ENCODE assay signal across 21 mouse cellular contexts in genomic region chr7:104167105-104167504, GRCm38 (mm10). TPM values are rescaled to one million over a fixed set of nuclear protein-coding genes. Genes with fewer than 3 reads are reported as not detected.
DNase-seq lines count a peak whose midpoint lies in the region; ATAC-seq and TF ChIP-seq lines count a peak whose summit lies in the region.
"Had no signal": no experiment of that assay in that cellular context is flagged by ENCODE, and none has a peak within 500 bp of the region (broad histone marks: within the 10 kb centered on the region; RNA-seq: fewer than 3 reads in every experiment).

No protein-coding gene starts in this region.

- H3K27ac ChIP-seq in liver, embryonic 11.5 days (ENCODE audit: low read depth, low read length): no peak overlapping the region
- no peak overlapping the region for H3K27ac ChIP-seq in ES-E14 (ENCODE audit: insufficient read depth, low read depth, low read length, poor library complexity, severe bottlenecking)
- no peak overlapping the region for H3K27ac ChIP-seq in liver, embryonic 14.5 days
- H3K27ac ChIP-seq: limb, embryonic 13.5 days; macrophage had no signal

- DNase-seq in liver (peak; percentile 6), ES-E14 (ENCODE audit: low read depth, low spot score) (no peak)
- DNase-seq in liver, embryonic 11.5 days (ENCODE audit: low spot score): no peak
- no peak for DNase-seq in liver, embryonic 14.5 days (ENCODE audit: low read depth in 3 of 3, low spot score in 3 of 3)
- peak; percentile 36 for DNase-seq in thymus, postnatal 14 days
- DNase-seq in left cerebral cortex, adult 8-10 months (ENCODE audit: low spot score in 2 of 2): no peak
- DNase-seq in frontal cortex, adult 2 months (ENCODE audit: extremely low spot score in 1 of 2, low spot score in 1 of 2): no peak
- DNase-seq: adrenal gland, adult 2 months; cerebellum, adult 9-10 months; heart, postnatal 36 days; retina, postnatal 1 day had no signal

- H3K27me3 ChIP-seq in liver, embryonic 11.5 days (replicated peaks; ENCODE audit: control insufficient read depth, insufficient read depth, low read length): no peaks in the 10 kb centered on the region
- no peaks in the 10 kb centered on the region for H3K27me3 ChIP-seq in liver, embryonic 14.5 days (ENCODE audit: control insufficient read depth, insufficient read depth, low read length)
- H3K27me3 ChIP-seq: limb, embryonic 13.5 days had no signal

- peak; percentile 5; the same call in 1 of the 2 replicates for TF ChIP-seq CTCF in liver, embryonic 14.5 days (IDR thresholded peaks at IDR 0.05; ENCODE audit: low read depth)

- H3K4me2 ChIP-seq in liver, embryonic 11.5 days: no peak overlapping the region
- no peak overlapping the region for H3K4me2 ChIP-seq in liver, embryonic 14.5 days (ENCODE audit: low read depth)
- H3K4me2 ChIP-seq: heart, embryonic 11.5 days; limb, embryonic 13.5 days had no signal

- ATAC-seq in liver, embryonic 11.5 days (replicated peaks; ENCODE audit: low FRiP score): no peak; the same call in 1 of the 2 replicates
- no peak for ATAC-seq in liver, embryonic 14.5 days (ENCODE audit: insufficient read depth)
- ATAC-seq: forebrain, embryonic 16.5 days had no signal

- H3K4me3 ChIP-seq in liver, embryonic 11.5 days (ENCODE audit: low read depth, low read length): no peak overlapping the region
- H3K4me3 ChIP-seq in ES-E14 (ENCODE audit: insufficient read depth in 1 of 2, low read depth in 1 of 2, low read length in 2 of 2, poor library complexity in 1 of 2, severe bottlenecking in 1 of 2): no peak overlapping the region
- H3K4me3 ChIP-seq in liver, embryonic 14.5 days (ENCODE audit: insufficient read depth in 1 of 2, low read depth in 2 of 2, low read length in 2 of 2): no peak overlapping the region
- H3K4me3 ChIP-seq: limb, embryonic 13.5 days had no signal

- 59% methylated on average over 6 of the region's 6 CpGs for WGBS in liver, embryonic 11.5 days
- 28% methylated on average over 6 of the region's 6 CpGs for WGBS in liver, embryonic 14.5 days (ENCODE audit: insufficient replicate concordance)

- no peak overlapping the region for H3K9ac ChIP-seq in liver, embryonic 11.5 days (ENCODE audit: low read depth, low read length)
- H3K9ac ChIP-seq in ES-E14 (ENCODE audit: insufficient read depth, low read depth, low read length, poor library complexity, severe bottlenecking): no peak overlapping the region
- no peak overlapping the region for H3K9ac ChIP-seq in liver, embryonic 14.5 days (replicated peaks)
- H3K9ac ChIP-seq: limb, embryonic 13.5 days had no signal

- H3K9me3 ChIP-seq in liver, embryonic 11.5 days (ENCODE audit: control insufficient read depth, low read length): no peaks in the 10 kb centered on the region
- no peaks in the 10 kb centered on the region for H3K9me3 ChIP-seq in ES-E14 (ENCODE audit: control insufficient read depth, insufficient read depth, low read depth, low read length)
- no peaks in the 10 kb centered on the region for H3K9me3 ChIP-seq in liver, embryonic 14.5 days (ENCODE audit: control insufficient read depth, low read length)
- H3K9me3 ChIP-seq: limb, embryonic 13.5 days had no signal

- in situ Hi-C loops in ES-E14 (cut with MboI; ENCODE audit: low sequenced_read_pairs in 2 of 2, unreplicated experiment in 2 of 2): no loop called here

- no peaks in the 10 kb centered on the region for H3K4me1 ChIP-seq in liver, embryonic 11.5 days (replicated peaks; ENCODE audit: control insufficient read depth, insufficient read depth, low read length)
- H3K4me1 ChIP-seq in ES-E14 (ENCODE audit: control insufficient read depth in 2 of 2, insufficient read depth in 2 of 2, low read length in 2 of 2, poor library complexity in 1 of 2): no peaks in the 10 kb centered on the region
- no peaks in the 10 kb centered on the region for H3K4me1 ChIP-seq in liver, embryonic 14.5 days (replicated peaks; ENCODE audit: control insufficient read depth in 2 of 2, insufficient read depth in 2 of 2, low read length in 1 of 2)
- H3K4me1 ChIP-seq: limb, embryonic 13.5 days had no signal

- no peak for TF ChIP-seq EP300 in liver, embryonic 14.5 days (IDR thresholded peaks at IDR 0.05; ENCODE audit: low read depth)

- no peaks in the 10 kb centered on the region for H3K36me3 ChIP-seq in liver, embryonic 11.5 days (ENCODE audit: control insufficient read depth, insufficient read depth, low read length)
- H3K36me3 ChIP-seq in ES-E14 (ENCODE audit: control insufficient read depth, insufficient read depth, low read length, poor library complexity, severe bottlenecking): no peaks in the 10 kb centered on the region
- no peaks in the 10 kb centered on the region for H3K36me3 ChIP-seq in liver, embryonic 14.5 days (replicated peaks; ENCODE audit: control insufficient read depth, insufficient read depth, low read depth)
- H3K36me3 ChIP-seq: limb, embryonic 13.5 days had no signal

TF ChIP-seq in ES-E14, 5 proteins besides CTCF, POLR2A, EP300 and RAD21:
- TF ChIP-seq ZC3H11A (IDR thresholded peaks at IDR 0.05; ENCODE audit: borderline replicate concordance, low read depth, low read length): 0 out of 2 replicates have a peak, but pooled peaks have one; percentile 6
- TF ChIP-seq MAFK (IDR thresholded peaks at IDR 0.05; ENCODE audit: insufficient read depth, low read depth, low read length): no peak

RNA-seq across cellular contexts. Expression of gene Olfm5, which starts 2.5 kb away (rescaled TPM):
- polyA plus RNA-seq in liver, embryonic 11.5 days (2014; fragmentation: Nextera tagmentation; extraction: Ambion mirVana): not detected in 2 replicates
- not detected in 2 replicates for total RNA-seq in ES-E14 (2012; rRNA removed)
- not detected in 2 replicates for polyA plus RNA-seq in liver, embryonic 14.5 days (2012; rRNA removed)
- not detected in 2 replicates for polyA plus RNA-seq in liver, embryonic 14.5 days (2014; fragmentation: Nextera tagmentation; extraction: Ambion mirVana)
- total RNA-seq in left cerebral cortex, adult 8-10 months (2022): not detected
- polyA plus RNA-seq in frontal cortex, adult 2 months (2012; rRNA removed): 0.06 and 0.82 TPM in 2 replicates
- total RNA-seq: adrenal gland, adult 2 months; gastrocnemius, adult 8-10 months; heart, postnatal 36 days; left cerebral cortex, adult 18-20 months had no signal
- polyA plus RNA-seq: adrenal gland, adult 2 months; forebrain, embryonic 16.5 days; heart, embryonic 11.5 days; intestine, embryonic 14.5 days; large intestine, adult 2 months; limb, embryonic 13.5 days; macrophage; neural tube, embryonic 14.5 days; spleen, adult 2 months had no signal

RNA-seq across cellular contexts. Expression of gene Olfr648, which starts 16.1 kb away (rescaled TPM):
- 0.08 and 0.19 TPM in 2 replicates for polyA plus RNA-seq in liver, embryonic 11.5 days (2014; fragmentation: Nextera tagmentation; extraction: Ambion mirVana)
- total RNA-seq in ES-E14 (2012; rRNA removed): 0.04 and 0.05 TPM in 2 replicates
- polyA plus RNA-seq in liver, embryonic 14.5 days (2012; rRNA removed): 0.01 and 0.06 TPM in 2 replicates
- 0.04 TPM in 1 of 2 replicates, not detected in the other for polyA plus RNA-seq in liver, embryonic 14.5 days (2014; fragmentation: Nextera tagmentation; extraction: Ambion mirVana)
- under 1 TPM in 3 of 4 experiments, not detected in 1; 0.25 to 0.46 (median 0.28) TPM for total RNA-seq in left cerebral cortex, adult 8-10 months (2022)
- polyA plus RNA-seq in frontal cortex, adult 2 months (2012; rRNA removed): 0.08 and 0.16 TPM in 2 replicates
- total RNA-seq: adrenal gland, adult 2 months; gastrocnemius, adult 8-10 months; heart, postnatal 36 days had no signal
- polyA plus RNA-seq: macrophage; spleen, adult 2 months had no signal

RNA-seq across cellular contexts. Expression of gene Ubqlnl, which starts 16.7 kb away (rescaled TPM):
- not detected in 2 replicates for polyA plus RNA-seq in liver, embryonic 11.5 days (2014; fragmentation: Nextera tagmentation; extraction: Ambion mirVana)
- total RNA-seq in ES-E14 (2012; rRNA removed): not detected in 2 replicates
- not detected in 2 replicates for polyA plus RNA-seq in liver, embryonic 14.5 days (2012; rRNA removed)
- polyA plus RNA-seq in liver, embryonic 14.5 days (2014; fragmentation: Nextera tagmentation; extraction: Ambion mirVana): not detected in 2 replicates
- total RNA-seq in left cerebral cortex, adult 8-10 months (2022): not detected
- polyA plus RNA-seq in frontal cortex, adult 2 months (2012; rRNA removed): not detected in 2 replicates
- total RNA-seq: adrenal gland, adult 2 months; gastrocnemius, adult 8-10 months; heart, postnatal 36 days; left cerebral cortex, adult 18-20 months had no signal
- polyA plus RNA-seq: adrenal gland, adult 2 months; forebrain, embryonic 16.5 days; heart, embryonic 11.5 days; intestine, embryonic 14.5 days; large intestine, adult 2 months; limb, embryonic 13.5 days; macrophage; neural tube, embryonic 14.5 days; spleen, adult 2 months had no signal

RNA-seq across cellular contexts. Expression of gene Ubqln3, which starts 24.0 kb away (rescaled TPM):
- polyA plus RNA-seq in liver, embryonic 11.5 days (2014; fragmentation: Nextera tagmentation; extraction: Ambion mirVana): not detected in 2 replicates
- not detected in 2 replicates for total RNA-seq in ES-E14 (2012; rRNA removed)
- polyA plus RNA-seq in liver, embryonic 14.5 days (2012; rRNA removed): not detected in 2 replicates
- not detected in 2 replicates for polyA plus RNA-seq in liver, embryonic 14.5 days (2014; fragmentation: Nextera tagmentation; extraction: Ambion mirVana)
- total RNA-seq in left cerebral cortex, adult 8-10 months (2022): not detected
- polyA plus RNA-seq in frontal cortex, adult 2 months (2012; rRNA removed): not detected in 2 replicates
- total RNA-seq: adrenal gland, adult 2 months; gastrocnemius, adult 8-10 months; heart, postnatal 36 days; left cerebral cortex, adult 18-20 months had no signal
- polyA plus RNA-seq: adrenal gland, adult 2 months; forebrain, embryonic 16.5 days; heart, embryonic 11.5 days; intestine, embryonic 14.5 days; large intestine, adult 2 months; limb, embryonic 13.5 days; macrophage; neural tube, embryonic 14.5 days; spleen, adult 2 months had no signal

RNA-seq across cellular contexts. Expression of gene Olfr649, which starts 28.7 kb away (rescaled TPM):
- polyA plus RNA-seq in liver, embryonic 11.5 days (2014; fragmentation: Nextera tagmentation; extraction: Ambion mirVana): not detected in 2 replicates
- not detected in 2 replicates for total RNA-seq in ES-E14 (2012; rRNA removed)
- polyA plus RNA-seq in liver, embryonic 14.5 days (2012; rRNA removed): not detected in 2 replicates
- not detected in 2 replicates for polyA plus RNA-seq in liver, embryonic 14.5 days (2014; fragmentation: Nextera tagmentation; extraction: Ambion mirVana)
- not detected for total RNA-seq in left cerebral cortex, adult 8-10 months (2022)
- 0.23 TPM in 1 of 2 replicates, not detected in the other for polyA plus RNA-seq in frontal cortex, adult 2 months (2012; rRNA removed)
- total RNA-seq: adrenal gland, adult 2 months; gastrocnemius, adult 8-10 months; heart, postnatal 36 days; left cerebral cortex, adult 18-20 months had no signal
- polyA plus RNA-seq: adrenal gland, adult 2 months; forebrain, embryonic 16.5 days; heart, embryonic 11.5 days; intestine, embryonic 14.5 days; large intestine, adult 2 months; limb, embryonic 13.5 days; macrophage; neural tube, embryonic 14.5 days; spleen, adult 2 months had no signal

Comparison
In these comparisons a context has a peak if more than half of its experiments do, and no peak if none do; other contexts are left out.
1. DNase-seq: peak in liver (single experiment) and thymus, postnatal 14 days (single experiment); none in liver, embryonic 11.5 days (single experiment), ES-E14 (single experiment), liver, embryonic 14.5 days (0 of 3), left cerebral cortex, adult 8-10 months (0 of 2) and frontal cortex, adult 2 months (0 of 2).